Mouse (Mus musculus): ENCODE measurements around the gene Fgf8. TPM values are rescaled to one million over a fixed set of nuclear protein-coding genes. Genes with fewer than 3 reads are reported as not detected.

Gene Fgf8
- polyA plus RNA-seq (2015; fragmentation: Nextera tagmentation; extraction: Ambion mirVana): not detected in 2 replicates

DNA sequence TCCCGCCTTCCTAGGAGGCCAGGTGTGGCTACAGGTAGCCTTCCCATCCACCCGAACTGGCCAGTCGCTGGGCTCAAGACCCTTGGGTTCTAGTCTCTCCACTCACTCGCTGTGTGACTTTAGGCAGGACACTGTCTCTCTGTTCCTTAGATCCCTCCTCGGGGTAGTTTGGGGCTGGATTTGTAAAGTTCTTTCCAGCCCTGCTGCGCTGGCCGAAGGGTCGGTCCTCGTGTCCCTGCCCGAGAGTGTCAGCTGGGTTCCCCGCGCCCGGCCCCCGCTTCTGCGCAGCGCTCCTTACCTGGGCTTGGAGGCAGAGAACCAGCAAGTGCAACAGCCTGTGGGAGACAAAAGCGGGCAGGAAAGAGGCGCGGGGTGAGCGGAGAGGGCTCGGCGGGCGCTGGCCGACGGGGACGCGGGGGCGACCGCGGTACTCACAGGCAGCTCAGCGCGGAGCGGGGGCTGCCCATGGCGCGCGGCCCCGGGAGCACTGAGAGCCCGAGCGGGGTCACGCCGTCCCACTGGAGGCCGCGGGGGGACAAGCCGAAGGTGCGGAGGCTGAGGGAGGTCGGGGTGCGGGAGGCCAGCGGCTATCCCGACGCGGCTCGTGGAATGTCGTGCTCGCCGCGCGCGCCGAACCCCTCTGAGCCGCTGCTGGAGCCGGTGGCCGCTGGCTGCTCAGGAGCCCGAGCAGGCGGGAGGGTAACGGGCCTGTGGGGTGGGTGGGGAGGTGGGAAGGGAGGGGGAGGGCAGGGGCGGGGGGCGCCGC, at the start of gene Fgf8:
Fgf8 (minus strand) TSS at position 698 of the 766 bp plus-strand sequence.

DNA sequence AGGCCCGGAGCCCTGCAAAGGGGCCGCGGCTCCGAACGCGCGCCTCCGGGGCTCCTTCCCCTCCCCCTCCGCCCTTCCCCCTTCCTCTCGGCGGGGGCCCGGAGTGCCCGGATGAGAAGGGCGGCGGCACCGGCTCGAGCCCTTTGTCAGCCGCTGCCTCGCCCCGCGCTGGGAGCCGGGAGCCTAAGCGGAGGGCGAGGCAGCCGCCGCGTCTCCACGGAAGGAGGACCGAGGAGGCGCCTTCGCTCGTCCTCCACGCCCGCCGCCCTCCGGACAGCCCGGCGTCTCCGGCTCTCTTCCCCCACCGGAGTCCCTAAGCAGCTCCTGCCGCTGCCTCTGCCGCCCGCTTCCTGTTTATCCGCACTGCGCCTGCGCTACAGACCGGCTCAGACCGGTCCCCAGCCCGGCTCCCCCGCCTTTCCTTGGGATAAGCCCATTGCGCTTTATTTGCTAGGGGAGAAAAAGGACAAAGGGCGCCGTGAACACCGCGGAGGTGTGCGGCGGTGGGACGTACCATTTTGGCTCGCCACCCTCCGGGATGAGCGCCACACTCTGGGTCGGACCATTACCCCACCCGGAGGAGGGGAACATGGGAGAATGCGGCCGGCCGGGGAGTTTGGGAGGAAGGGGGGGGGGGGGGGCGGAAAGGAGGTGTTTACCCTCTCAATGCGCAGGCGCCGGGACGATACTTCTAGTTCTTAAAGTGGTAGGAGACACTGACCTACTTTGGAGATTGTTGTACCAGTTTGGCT, 40.6 kb upstream of the Fgf8 start, which contains the start of gene Mgea5:
Mgea5 (minus strand) TSS at position 657 of the 752 bp plus-strand sequence.

GRCm38 (mm10) chr19:45749243-45750043, 6.7 kb upstream of the Fgf8 start, which contains the start of gene Npm3:
Npm3 (minus strand) TSS chr19:45749591.

Other genes with a start within 250 kb of the Fgf8 start
- 9.5 and 9.6 TPM in 2 replicates for gene Poll, start 182.4 kb downstream of the Fgf8 start, polyA plus RNA-seq (2015; fragmentation: Nextera tagmentation; extraction: Ambion mirVana)
- 15.7 and 17.4 TPM in 2 replicates for gene Gm17018, start 182.3 kb downstream of the Fgf8 start, polyA plus RNA-seq (2015; fragmentation: Nextera tagmentation; extraction: Ambion mirVana)
- 3.6 and 4.4 TPM in 2 replicates for gene Fbxw4, start 82.6 kb downstream of the Fgf8 start, polyA plus RNA-seq (2015; fragmentation: Nextera tagmentation; extraction: Ambion mirVana)
- gene Npm3, start 6.7 kb upstream of the Fgf8 start, polyA plus RNA-seq (2015; fragmentation: Nextera tagmentation; extraction: Ambion mirVana): 6.2 and 7.5 TPM in 2 replicates
- gene Mgea5, start 40.9 kb upstream of the Fgf8 start, polyA plus RNA-seq (2015; fragmentation: Nextera tagmentation; extraction: Ambion mirVana): 17.5 and 20.8 TPM in 2 replicates
- gene Kcnip2, start 73.1 kb upstream of the Fgf8 start, polyA plus RNA-seq (2015; fragmentation: Nextera tagmentation; extraction: Ambion mirVana): 0.19 and 0.22 TPM in 2 replicates

All from skeletal muscle tissue, postnatal 0 days (tissue).